Mouse (Mus musculus) heart, embryonic 14.5 days (tissue): ENCODE measurements around the gene Tmem110. TPM values are rescaled to one million over a fixed set of nuclear protein-coding genes. Genes with fewer than 3 reads are reported as not detected.

Source experiments
- ATAC-seq: fragments of 200-750 bp; cut with Nextera tagmentation; 2 replicates; pipeline ENCODE4 v1.8.0; 2017; ENCODE audit warnings: low read depth, moderate TSS enrichment; ENCODE audit not compliant: insufficient number of reproducible peaks, insufficient read depth, low FRiP score
- H3K27ac ChIP-seq, 2 experiments: fragments of 200-500 bp in 1 of 2; fragments of 300-500 bp in 1 of 2; sonication (generic) in 1 of 2; replicated peaks in 1 of 2; 2 replicates each; pipeline ENCODE4 v1.5.1; 2012 to 2014; ENCODE audit warnings: low read depth in 2 of 2, low read length in 2 of 2, control low read depth in 1 of 2, mild to moderate bottlenecking in 1 of 2, mixed read lengths in 1 of 2; ENCODE audit not compliant: control insufficient read depth in 1 of 2, insufficient read depth in 1 of 2
- H3K27me3 ChIP-seq: fragments of 300-500 bp; sonication (generic); 2 replicates; pipeline ENCODE4 v1.6.1; 2014; ENCODE audit warnings: mild to moderate bottlenecking, low read length, control low read depth; ENCODE audit not compliant: control insufficient read depth, insufficient read depth
- H3K36me3 ChIP-seq: fragments of 300-500 bp; sonication (generic); 2 replicates; pipeline ENCODE4 v1.6.1; 2014; ENCODE audit warnings: mild to moderate bottlenecking, control low read depth, low read length, mixed read lengths; ENCODE audit not compliant: control insufficient read depth, insufficient read depth
- H3K4me1 ChIP-seq, 2 experiments: fragments of 200-500 bp in 1 of 2; fragments of 300-500 bp in 1 of 2; sonication (generic) in 1 of 2; 2 replicates each; pipeline ENCODE4 v1.6.1; 2012 to 2014; ENCODE audit warnings: low read length in 2 of 2, control low read depth in 1 of 2, mixed read lengths in 1 of 2; ENCODE audit not compliant: control insufficient read depth in 2 of 2, insufficient read depth in 2 of 2
- H3K4me2 ChIP-seq: fragments of 300-500 bp; sonication (generic); 2 replicates; pipeline ENCODE4 v1.6.1; 2014; ENCODE audit warnings: mild to moderate bottlenecking, low read length
- H3K4me3 ChIP-seq, 2 experiments: fragments of 200-500 bp in 1 of 2; fragments of 300-500 bp in 1 of 2; sonication (generic) in 1 of 2; 2 replicates each; pipeline ENCODE4 v1.5.1; 2012 to 2014; ENCODE audit warnings: low read length in 2 of 2, mild to moderate bottlenecking in 2 of 2, control low read depth in 1 of 2, low read depth in 1 of 2, moderate library complexity in 1 of 2; ENCODE audit not compliant: control insufficient read depth in 1 of 2, insufficient read depth in 1 of 2
- H3K9ac ChIP-seq: fragments of 300-500 bp; sonication (generic); 2 replicates; pipeline ENCODE4 v1.6.1; 2014; ENCODE audit warnings: mild to moderate bottlenecking, low read length
- H3K9me3 ChIP-seq: fragments of 300-500 bp; sonication (generic); 2 replicates; pipeline ENCODE4 v1.6.1; 2016; ENCODE audit warnings: low read length, control low read depth; ENCODE audit not compliant: control insufficient read depth
- WGBS: fragments of 180-500 bp; shearing (Covaris S2); extraction: QIAGEN DNeasy Blood & Tissue Kit; methylation state at CpG from one replicate; pipeline ENCODE4 v1.1.7; 2014; 5-methylcytosine and 5-hydroxymethylcytosine counted together
- polyA plus RNA-seq: library from polyadenylated mRNA; unstranded; fragments of >200 nt; fragmentation: Nextera tagmentation; extraction: Ambion mirVana; gene quantifications from 2 replicates; pipeline ENCODE4 v1.2.1, GENCODE M21; 2014

Tmem110 gene
- polyA plus RNA-seq, 1 experiment from 2014 or later, result 16.3 TPM

- no peak for ATAC-seq
- Histone ChIP-seq H3K4me2 (no peak overlapping the region), H3K27me3 (no peaks in the 10 kb centered on the region), H3K9ac (no peak overlapping the region), H3K4me1 (peaks cover 11 to 23% of the 10 kb centered on the region in 2 experiments; a peak in 3 of 4 replicates), H3K4me3 (no peak overlapping the region), H3K36me3 (peaks cover 29% of the 10 kb centered on the region), H3K27ac (no peak overlapping the region), H3K9me3 (no peaks in the 10 kb centered on the region)
- WGBS, result 72% methylated on average over 9 of the region's 9 CpGs
Measured at GRCm38 (mm10) chr14:30875955-30876354, 50.6 kb downstream of the Tmem110 start.

- Histone ChIP-seq H3K36me3 (peaks cover 29% of the 10 kb centered on the region), H3K4me3 (no peak overlapping the region), H3K9ac (no peak overlapping the region), H3K9me3 (no peaks in the 10 kb centered on the region), H3K27ac (no peak overlapping the region), H3K27me3 (no peaks in the 10 kb centered on the region), H3K4me2 (no peak overlapping the region), H3K4me1 (peaks cover 11 to 19% of the 10 kb centered on the region in 2 experiments; a peak in 3 of 4 replicates)
- ATAC-seq, result no peak
- WGBS, result 83% methylated on average over 10 of the region's 10 CpGs
Measured at GRCm38 (mm10) chr14:30876451-30876850, 51.1 kb downstream of the Tmem110 start.

- no peak for ATAC-seq
- Histone ChIP-seq H3K4me2 (no peak overlapping the region), H3K9me3 (no peaks in the 10 kb centered on the region), H3K9ac (no peak overlapping the region), H3K4me3 (no peak overlapping the region), H3K36me3 (peaks cover 25% of the 10 kb centered on the region), H3K4me1 (peaks cover 11 to 19% of the 10 kb centered on the region in 2 experiments; a peak in 3 of 4 replicates), H3K27ac (0 out of 4 replicates have a peak overlapping the region, but pooled peaks of 1 of the 2 experiments have one; percentile 68), H3K27me3 (no peaks in the 10 kb centered on the region)
- WGBS, result 93% methylated on average over 3 of the region's 3 CpGs
Measured at GRCm38 (mm10) chr14:30877827-30878226, 52.4 kb downstream of the Tmem110 start.

GRCm38 (mm10) chr14:30878958-30879571 is 53.7 kb downstream of the Tmem110 start, which contains the start of gene Mustn1:
Gene Mustn1, plus strand, starts transcription at chr14:30879200.
- Histone ChIP-seq H3K27me3 (no peaks in the 10 kb centered on the region), H3K9me3 (no peaks in the 10 kb centered on the region), H3K4me3 (no peak within 1 kb of the TSS), H3K36me3 (peaks cover 15% of the 10 kb centered on the region; the same call in 1 of the 2 replicates), H3K27ac (peak within 1 kb of the TSS; percentile 60 to 72), H3K9ac (0 out of 2 replicates have a peak within 1 kb of the TSS, but pooled peaks have one; percentile 16), H3K4me1 (peaks cover 9 to 15% of the 10 kb centered on the region in 2 experiments; a peak in 3 of 4 replicates), H3K4me2 (no peak within 1 kb of the TSS)
- WGBS, result 36% methylated on average over 11 of the region's 11 CpGs
- peak; percentile 63 for ATAC-seq

GRCm38 (mm10) chr14:30879794-30880193 is 54.4 kb downstream of the Tmem110 start:
- 56% methylated on average over 9 of the region's 9 CpGs for WGBS
- ATAC-seq, result no peak

GRCm38 (mm10) chr14:30880251-30880650 is 54.9 kb downstream of the Tmem110 start:
- Histone ChIP-seq H3K36me3 (peaks cover 10% of the 10 kb centered on the region; the same call in 1 of the 2 replicates), H3K9ac (no peak overlapping the region), H3K4me1 (peaks cover 6 to 15% of the 10 kb centered on the region in 2 experiments; a peak in 3 of 4 replicates), H3K27ac (no peak overlapping the region), H3K4me3 (no peak overlapping the region), H3K4me2 (no peak overlapping the region), H3K9me3 (no peaks in the 10 kb centered on the region), H3K27me3 (no peaks in the 10 kb centered on the region)
- ATAC-seq, result no peak
- WGBS, result 69% methylated on average over 8 of the region's 8 CpGs

More at GRCm38 (mm10) chr14:30879794-30880193, 54.4 kb downstream of the Tmem110 start:
- no peak overlapping the region for H3K4me3 ChIP-seq
- H3K4me2 ChIP-seq, result no peak overlapping the region
- H3K36me3 ChIP-seq, result peaks cover 10% of the 10 kb centered on the region; the same call in 1 of the 2 replicates
- no peaks in the 10 kb centered on the region for H3K27me3 ChIP-seq
- H3K4me1 ChIP-seq, result peaks cover 6 to 15% of the 10 kb centered on the region in 2 experiments; a peak in 3 of 4 replicates
- H3K9ac ChIP-seq, result 0 out of 2 replicates have a peak overlapping the region, but pooled peaks have one; percentile 16
- peak overlapping the region; percentile 8 to 72 for H3K27ac ChIP-seq
- no peaks in the 10 kb centered on the region for H3K9me3 ChIP-seq

- Histone ChIP-seq H3K27me3 (no peaks in the 10 kb centered on the region), H3K36me3 (peaks cover 7% of the 10 kb centered on the region; the same call in 1 of the 2 replicates), H3K4me3 (no peak overlapping the region), H3K9me3 (no peaks in the 10 kb centered on the region), H3K9ac (no peak overlapping the region), H3K4me2 (no peak overlapping the region), H3K4me1 (peaks cover 6 to 15% of the 10 kb centered on the region in 2 experiments; a peak in 3 of 4 replicates), H3K27ac (no peak overlapping the region)
- no peak for ATAC-seq
- 82% methylated on average over 17 of the region's 17 CpGs for WGBS
Measured at GRCm38 (mm10) chr14:30880811-30881717, 55.7 kb downstream of the Tmem110 start.
